Mouse (Mus musculus): ENCODE measurements at regions not wholly inside any gene's neighbourhood (a gene's known extent, or its start where the extent isn't known, plus 50 kb on each side); places are given as distances from the start of the nearest gene placed in this dataset.

GRCm38 (mm10) chr3:150493433-150494045, 944.1 kb upstream of the Adgrl4 start:
- Histone ChIP-seq H3K9me3 (no peaks in the 10 kb centered on the region), H3K27me3 (no peaks in the 10 kb centered on the region), H3K4me2 (no peak overlapping the region), H3K36me3 (no peaks in the 10 kb centered on the region), H3K4me3 (no peak overlapping the region), H3K27ac (replicated peaks) (no peak overlapping the region), H3K4me1 (replicated peaks) (no peaks in the 10 kb centered on the region), H3K9ac (no peak overlapping the region)
- ATAC-seq (ENCODE audit: low FRiP score, low read depth), result no peak
- WGBS, result 85% methylated on average over 2 of the region's 2 CpGs

GRCm38 (mm10) chr3:150530966-150531365, 906.7 kb upstream of the Adgrl4 start:
- no peaks in the 10 kb centered on the region for H3K27me3 ChIP-seq
- over 99% methylated on average over 3 of the region's 3 CpGs for WGBS
- ATAC-seq (ENCODE audit: low FRiP score, low read depth), result no peak

GRCm38 (mm10) chr3:150543118-150543517, 894.6 kb upstream of the Adgrl4 start:
- H3K27me3 ChIP-seq, result no peaks in the 10 kb centered on the region
- 88% methylated on average over 5 of the region's 5 CpGs for WGBS
- H3K4me3 ChIP-seq, result no peak overlapping the region
- H3K9ac ChIP-seq, result no peak overlapping the region
- no peak overlapping the region for H3K27ac ChIP-seq (replicated peaks)
- no peaks in the 10 kb centered on the region for H3K9me3 ChIP-seq
- no peaks in the 10 kb centered on the region for H3K36me3 ChIP-seq
- no peak overlapping the region for H3K4me2 ChIP-seq
- H3K4me1 ChIP-seq (replicated peaks), result no peaks in the 10 kb centered on the region
- no peak for ATAC-seq (ENCODE audit: low FRiP score, low read depth)

More at GRCm38 (mm10) chr3:150530966-150531365, 906.7 kb upstream of the Adgrl4 start:
- H3K4me1 ChIP-seq (replicated peaks), result no peaks in the 10 kb centered on the region
- no peak overlapping the region for H3K27ac ChIP-seq (replicated peaks)
- H3K9ac ChIP-seq, result no peak overlapping the region
- no peaks in the 10 kb centered on the region for H3K9me3 ChIP-seq
- H3K36me3 ChIP-seq, result no peaks in the 10 kb centered on the region
- no peak overlapping the region for H3K4me2 ChIP-seq
- no peak overlapping the region for H3K4me3 ChIP-seq

GRCm38 (mm10) chr3:150588474-150588873, 849.2 kb upstream of the Adgrl4 start:
- no peak overlapping the region for H3K27ac ChIP-seq (replicated peaks)
- H3K27me3 ChIP-seq, result no peaks in the 10 kb centered on the region
- ATAC-seq (ENCODE audit: low FRiP score, low read depth), result no peak
- H3K9ac ChIP-seq, result no peak overlapping the region
- 55% methylated on average over 1 of the region's 1 CpGs for WGBS
- H3K9me3 ChIP-seq, result no peaks in the 10 kb centered on the region
- H3K4me2 ChIP-seq, result no peak overlapping the region
- H3K4me3 ChIP-seq, result no peak overlapping the region
- H3K4me1 ChIP-seq (replicated peaks), result no peaks in the 10 kb centered on the region
- no peaks in the 10 kb centered on the region for H3K36me3 ChIP-seq

GRCm38 (mm10) chr3:150590978-150591377, 846.7 kb upstream of the Adgrl4 start:
- no peak overlapping the region for H3K27ac ChIP-seq (replicated peaks)
- H3K4me1 ChIP-seq (replicated peaks), result no peaks in the 10 kb centered on the region
- H3K9ac ChIP-seq, result no peak overlapping the region
- no peak overlapping the region for H3K4me2 ChIP-seq
- no peak overlapping the region for H3K4me3 ChIP-seq
- no peak for ATAC-seq (ENCODE audit: low FRiP score, low read depth)
- no peaks in the 10 kb centered on the region for H3K9me3 ChIP-seq
- no peaks in the 10 kb centered on the region for H3K36me3 ChIP-seq
- WGBS, result 91% methylated on average over 2 of the region's 2 CpGs
- no peaks in the 10 kb centered on the region for H3K27me3 ChIP-seq

- Histone ChIP-seq H3K9ac (no peak overlapping the region), H3K4me1 (replicated peaks) (no peaks in the 10 kb centered on the region), H3K27me3 (no peaks in the 10 kb centered on the region), H3K4me2 (no peak overlapping the region), H3K4me3 (no peak overlapping the region), H3K36me3 (no peaks in the 10 kb centered on the region), H3K27ac (replicated peaks) (no peak overlapping the region), H3K9me3 (no peaks in the 10 kb centered on the region)
- ATAC-seq (ENCODE audit: low FRiP score, low read depth), result no peak
- WGBS, result 73% methylated on average over 2 of the region's 2 CpGs
Measured at GRCm38 (mm10) chr3:150603400-150604095, 834.1 kb upstream of the Adgrl4 start.

- WGBS, result 72% methylated on average over 15 of the region's 15 CpGs
- Histone ChIP-seq H3K9ac (no peak overlapping the region), H3K9me3 (no peaks in the 10 kb centered on the region), H3K36me3 (no peaks in the 10 kb centered on the region), H3K27ac (replicated peaks) (no peak overlapping the region), H3K4me3 (no peak overlapping the region), H3K27me3 (no peaks in the 10 kb centered on the region), H3K4me1 (replicated peaks) (no peaks in the 10 kb centered on the region), H3K4me2 (peak overlapping the region; percentile 26; the same call in 1 of the 2 replicates)
- ATAC-seq (ENCODE audit: low FRiP score, low read depth), result peak; percentile 63
Measured at GRCm38 (mm10) chr3:150610681-150611101, 827.0 kb upstream of the Adgrl4 start.

GRCm38 (mm10) chr3:150637544-150637943, 800.1 kb upstream of the Adgrl4 start:
- Histone ChIP-seq H3K4me2 (no peak overlapping the region), H3K9me3 (no peaks in the 10 kb centered on the region), H3K4me3 (no peak overlapping the region), H3K36me3 (no peaks in the 10 kb centered on the region), H3K27ac (replicated peaks) (no peak overlapping the region), H3K27me3 (no peaks in the 10 kb centered on the region), H3K9ac (no peak overlapping the region), H3K4me1 (replicated peaks) (no peaks in the 10 kb centered on the region)
- WGBS, result 92% methylated on average over 3 of the region's 3 CpGs
- no peak for ATAC-seq (ENCODE audit: low FRiP score, low read depth)

GRCm38 (mm10) chr3:150640004-150640676, 797.5 kb upstream of the Adgrl4 start:
- H3K27ac ChIP-seq (replicated peaks), result no peak overlapping the region
- H3K4me2 ChIP-seq, result no peak overlapping the region
- H3K4me1 ChIP-seq (replicated peaks), result no peaks in the 10 kb centered on the region
- 97% methylated on average over 8 of the region's 8 CpGs for WGBS
- no peak overlapping the region for H3K4me3 ChIP-seq
- no peak for ATAC-seq (ENCODE audit: low FRiP score, low read depth)
- H3K27me3 ChIP-seq, result no peaks in the 10 kb centered on the region
- H3K9me3 ChIP-seq, result no peaks in the 10 kb centered on the region
- no peaks in the 10 kb centered on the region for H3K36me3 ChIP-seq
- no peak overlapping the region for H3K9ac ChIP-seq

- Histone ChIP-seq H3K27ac (replicated peaks) (no peak overlapping the region), H3K27me3 (no peaks in the 10 kb centered on the region), H3K9ac (no peak overlapping the region), H3K9me3 (no peaks in the 10 kb centered on the region), H3K4me3 (no peak overlapping the region), H3K36me3 (no peaks in the 10 kb centered on the region), H3K4me1 (replicated peaks) (no peaks in the 10 kb centered on the region), H3K4me2 (no peak overlapping the region)
- ATAC-seq (ENCODE audit: low FRiP score, low read depth), result no peak
- 89% methylated on average over 3 of the region's 3 CpGs for WGBS
Measured at GRCm38 (mm10) chr3:150648040-150648439, 789.6 kb upstream of the Adgrl4 start.

GRCm38 (mm10) chr3:150649783-150650565, 787.7 kb upstream of the Adgrl4 start:
- ATAC-seq (ENCODE audit: low FRiP score, low read depth), result no peak
- H3K36me3 ChIP-seq, result no peaks in the 10 kb centered on the region
- H3K27me3 ChIP-seq, result no peaks in the 10 kb centered on the region
- no peak overlapping the region for H3K27ac ChIP-seq (replicated peaks)
- H3K4me1 ChIP-seq (replicated peaks), result no peaks in the 10 kb centered on the region
- no peak overlapping the region for H3K9ac ChIP-seq
- H3K9me3 ChIP-seq, result no peaks in the 10 kb centered on the region
- 65% methylated on average over 3 of the region's 3 CpGs for WGBS
- H3K4me3 ChIP-seq, result no peak overlapping the region
- no peak overlapping the region for H3K4me2 ChIP-seq

- H3K4me3 ChIP-seq, result no peak overlapping the region
- WGBS, result 81% methylated on average over 5 of the region's 5 CpGs
- no peak for ATAC-seq (ENCODE audit: low FRiP score, low read depth)
Measured at GRCm38 (mm10) chr3:150695751-150696150, 741.9 kb upstream of the Adgrl4 start.

More at GRCm38 (mm10) chr3:150695751-150696150, 741.9 kb upstream of the Adgrl4 start:
- H3K4me1 ChIP-seq (replicated peaks), result no peaks in the 10 kb centered on the region
- H3K9ac ChIP-seq, result no peak overlapping the region
- no peak overlapping the region for H3K27ac ChIP-seq (replicated peaks)
- H3K27me3 ChIP-seq, result no peaks in the 10 kb centered on the region
- H3K4me2 ChIP-seq, result no peak overlapping the region
- H3K36me3 ChIP-seq, result no peaks in the 10 kb centered on the region
- no peaks in the 10 kb centered on the region for H3K9me3 ChIP-seq

Measured in hindbrain, embryonic 15.5 days (tissue).